Mouse (Mus musculus): Measurements from ENCODE around the gene Dennd4a. TPM values are rescaled to one million over a fixed set of nuclear protein-coding genes. Genes with fewer than 3 reads are reported as not detected.
A peak's percentile ranks its signal among the peaks of the same experiment; 100 is the strongest.

The Dennd4a gene
- total and polyA plus RNA-seq, 3 experiments: 22.6 to 41.1 (median 37.1) TPM

- no peak for DNase-seq (ENCODE audit: extremely low read depth)
- H3K36me3 ChIP-seq (replicated peaks in 1 of 2; ENCODE audit: control insufficient read depth in 1 of 2, insufficient read depth in 1 of 2, low read length in 1 of 2): peaks cover 0 to 25% of the 10 kb centered on the region in 2 experiments
- TF ChIP-seq ZC3H11A (IDR thresholded peaks at IDR 0.05; ENCODE audit: low read depth, low read length) (no peak), CHD2 (IDR thresholded peaks at IDR 0.05; ENCODE audit: low read length) (no peak), MAFK (IDR thresholded peaks at IDR 0.05; ENCODE audit: insufficient replicate concordance, low read length) (no peak), NRF1 (IDR thresholded peaks at IDR 0.05; ENCODE audit: low read depth, low read length) (0 out of 2 replicates have a peak, but pooled peaks have one; percentile 14), UBTF (IDR thresholded peaks at IDR 0.05; ENCODE audit: low read depth, low read length) (no peak), TBP (conservative IDR thresholded peaks at IDR 0.05; ENCODE audit: low read depth, low read length) (no peak), RAD21 (IDR thresholded peaks at IDR 0.05; ENCODE audit: low read depth, low read length) (peak; percentile 41), SIN3A (IDR thresholded peaks at IDR 0.05; ENCODE audit: low read length) (no peak; the same call in none of the 2 replicates), USF2 (conservative IDR thresholded peaks at IDR 0.05; ENCODE audit: low read depth, low read length) (no peak), USF1 (IDR thresholded peaks at IDR 0.05; ENCODE audit: low read depth, low read length) (no peak), CHD1 (IDR thresholded peaks at IDR 0.05; ENCODE audit: low read depth, low read length) (no peak), MEF2A (IDR thresholded peaks at IDR 0.05; ENCODE audit: borderline replicate concordance, low read depth, low read length) (no peak), POLR2AphosphoS2 (IDR thresholded peaks at IDR 0.05; ENCODE audit: low read depth, low read length) (no peak), HCFC1 (IDR thresholded peaks at IDR 0.05; ENCODE audit: low read depth, low read length) (no peak), ZMIZ1 (IDR thresholded peaks at IDR 0.05; ENCODE audit: low read depth, low read length) (no peak), ELF1 (IDR thresholded peaks at IDR 0.05; ENCODE audit: low read depth, low read length) (no peak), PAX5 (IDR thresholded peaks at IDR 0.05; ENCODE audit: low read length) (no peak), MAZ (IDR thresholded peaks at IDR 0.05; ENCODE audit: low read depth, low read length) (no peak), TCF12 (IDR thresholded peaks at IDR 0.05; ENCODE audit: low read depth, low read length) (no peak), GABPA (IDR thresholded peaks at IDR 0.05; ENCODE audit: insufficient replicate concordance, low read depth, low read length) (no peak), EP300 (IDR thresholded peaks at IDR 0.05; ENCODE audit: low read length) (no peak), SMC3 (IDR thresholded peaks at IDR 0.05; ENCODE audit: low read depth, low read length) (peak; percentile 40), MAX (IDR thresholded peaks at IDR 0.05; ENCODE audit: low read length) (no peak), IRF4 (IDR thresholded peaks at IDR 0.05; ENCODE audit: low read depth, low read length) (no peak), RCOR1 (conservative IDR thresholded peaks at IDR 0.05; ENCODE audit: low read depth, low read length) (no peak), ETS1 (conservative IDR thresholded peaks at IDR 0.05; ENCODE audit: low read depth, low read length) (0 out of 2 replicates have a peak, but pooled peaks have one; percentile 12), POLR2A (IDR thresholded peaks at IDR 0.05; ENCODE audit: low read depth, low read length) (no peak), E2F4 (IDR thresholded peaks at IDR 0.05; ENCODE audit: insufficient replicate concordance, low read depth, low read length) (no peak), MXI1 (IDR thresholded peaks at IDR 0.05; ENCODE audit: low read depth, low read length) (peak; percentile 47; the same call in 1 of the 2 replicates), BHLHE40 (IDR thresholded peaks at IDR 0.05; ENCODE audit: low read depth, low read length) (peak; percentile 32), JUN (IDR thresholded peaks at IDR 0.05; ENCODE audit: insufficient read depth, low read depth, low read length) (no peak), ZKSCAN1 (IDR thresholded peaks at IDR 0.05; ENCODE audit: borderline replicate concordance, low read depth, low read length) (no peak), JUND (conservative IDR thresholded peaks at IDR 0.05; ENCODE audit: low read depth, low read length) (no peak), MYC (IDR thresholded peaks at IDR 0.05; ENCODE audit: low read depth, low read length) (no peak), NELFE (IDR thresholded peaks at IDR 0.05; ENCODE audit: low read depth, low read length) (no peak), CTCF (conservative IDR thresholded peaks at IDR 0.05 in 1 of 2, IDR thresholded peaks at IDR 0.05 in 1 of 2; ENCODE audit: low read depth in 2 of 2, low read length in 2 of 2) (peak in 1 of 2 experiments; percentile 38; a peak in 2 of 4 replicates), KAT2A (IDR thresholded peaks at IDR 0.05; ENCODE audit: insufficient replicate concordance, low read length) (no peak), ZNF384 (IDR thresholded peaks at IDR 0.05; ENCODE audit: low read depth, low read length) (no peak)
- dilution Hi-C loops (cut with MboI; ENCODE audit: extremely low pct_ligation_motif_present, extremely low pct_unique_long_range_greater_than_20kb, low sequenced_read_pairs) (no loop called here), in situ Hi-C loops (cut with MboI; ENCODE audit: low pct_ligation_motif_present, low pct_unique_long_range_greater_than_20kb, low sequenced_read_pairs) (no loop called here)
- peak overlapping the region; percentile 84 to 92 (median 86) for H3K4me3 ChIP-seq (replicated peaks in 1 of 3; ENCODE audit: low read depth in 2 of 3, low read length in 2 of 3, poor library complexity in 1 of 3)
- peaks cover 10 to 69% of the 10 kb centered on the region in 2 experiments for H3K4me1 ChIP-seq (ENCODE audit: control insufficient read depth in 1 of 2, insufficient read depth in 2 of 2)
- peak overlapping the region; percentile 94 for H3K27ac ChIP-seq (ENCODE audit: insufficient read depth, low read depth)
- H3K4me2 ChIP-seq (ENCODE audit: insufficient read depth, low read depth, poor library complexity, severe bottlenecking): peak overlapping the region; percentile 63; the same call in 1 of the 2 replicates
- no peaks in the 10 kb centered on the region for H3K27me3 ChIP-seq (replicated peaks)
- H3K79me2 ChIP-seq (replicated peaks; ENCODE audit: control insufficient read depth, extremely low read depth, insufficient read depth, poor library complexity, severe bottlenecking): peaks cover 52% of the 10 kb centered on the region
- peak overlapping the region; percentile 91 for H3K9ac ChIP-seq (ENCODE audit: insufficient read depth, low read depth)
- H3K9me3 ChIP-seq (replicated peaks; ENCODE audit: low read length): no peaks in the 10 kb centered on the region
Measured at GRCm38 (mm10) chr9:64811538-64812474, 666 bp downstream of the Dennd4a start.

All from CH12.LX (cell line).